20 mouse cellular contexts compared by ENCODE assay signal in genomic region chr4:120289181-120289965, GRCm38 (mm10). TPM values are rescaled to one million over a fixed set of nuclear protein-coding genes. Genes with fewer than 3 reads are reported as not detected.
DNase-seq lines count a peak whose midpoint lies in the region; ATAC-seq and TF ChIP-seq lines count a peak whose summit lies in the region.
"Had no signal": no experiment of that assay in that cellular context is flagged by ENCODE, and none has a peak within 500 bp of the region (broad histone marks: within the 10 kb centered on the region; RNA-seq: fewer than 3 reads in every experiment).

No protein-coding gene starts in this region.

- no peak overlapping the region for H3K4me2 ChIP-seq in neural tube, embryonic 13.5 days
- H3K4me2 ChIP-seq: embryonic facial prominence, embryonic 12.5 days; forebrain, embryonic 15.5 days; heart, embryonic 11.5 days; hindbrain, embryonic 14.5 days; intestine, embryonic 15.5 days; limb, embryonic 13.5 days; liver, embryonic 13.5 days; lung, embryonic 14.5 days had no signal

- TF ChIP-seq POLR2A in heart, adult 2 months (IDR thresholded peaks at IDR 0.05; ENCODE audit: insufficient read depth, low read depth, low read length) = no peak
- TF ChIP-seq POLR2A in kidney, adult 2 months (IDR thresholded peaks at IDR 0.05; ENCODE audit: low read depth, low read length) = no peak

- H3K4me1 ChIP-seq in heart, adult 2 months (ENCODE audit: control insufficient read depth, insufficient read depth, low read length) = peaks cover 6% of the 10 kb centered on the region; the same call in 1 of the 2 replicates
- H3K4me1 ChIP-seq in neural tube, embryonic 13.5 days (replicated peaks) = peaks cover 39% of the 10 kb centered on the region
- no peaks in the 10 kb centered on the region for H3K4me1 ChIP-seq in kidney, adult 2 months (ENCODE audit: control insufficient read depth, insufficient read depth, low read length)

- no peak for ATAC-seq in neural tube, embryonic 13.5 days (ENCODE audit: low read depth)
- ATAC-seq: forebrain, embryonic 15.5 days; intestine, embryonic 15.5 days; Patski had no signal

- no peaks in the 10 kb centered on the region for H3K36me3 ChIP-seq in heart, adult 2 months (ENCODE audit: control insufficient read depth, insufficient read depth, low read length)
- no peaks in the 10 kb centered on the region for H3K36me3 ChIP-seq in neural tube, embryonic 13.5 days
- no peaks in the 10 kb centered on the region for H3K36me3 ChIP-seq in kidney, adult 2 months (ENCODE audit: control insufficient read depth, insufficient read depth, low read length)
- H3K36me3 ChIP-seq: embryonic facial prominence, embryonic 12.5 days; forebrain, embryonic 15.5 days; intestine, embryonic 15.5 days; limb, embryonic 13.5 days; liver, embryonic 13.5 days had no signal

- no peaks in the 10 kb centered on the region for H3K27me3 ChIP-seq in heart, adult 2 months (ENCODE audit: control insufficient read depth, insufficient read depth, low read length)
- peaks cover 22% of the 10 kb centered on the region for H3K27me3 ChIP-seq in neural tube, embryonic 13.5 days
- H3K27me3 ChIP-seq in kidney, adult 2 months (replicated peaks; ENCODE audit: control insufficient read depth, insufficient read depth, low read length) = no peaks in the 10 kb centered on the region
- H3K27me3 ChIP-seq: forebrain, embryonic 15.5 days had no signal

- no peaks in the 10 kb centered on the region for H3K9me3 ChIP-seq in neural tube, embryonic 13.5 days
- H3K9me3 ChIP-seq: embryonic facial prominence, embryonic 12.5 days; forebrain, embryonic 15.5 days; intestine, embryonic 15.5 days; limb, embryonic 13.5 days; liver, embryonic 13.5 days had no signal

- no peak overlapping the region for H3K4me3 ChIP-seq in heart, adult 2 months
- H3K4me3 ChIP-seq in neural tube, embryonic 13.5 days = no peak overlapping the region
- H3K4me3 ChIP-seq in kidney, adult 2 months (ENCODE audit: insufficient read depth, low read depth, low read length) = no peak overlapping the region
- H3K4me3 ChIP-seq: embryonic facial prominence, embryonic 12.5 days; erythroblast, embryonic 14.5 days; forebrain, embryonic 15.5 days; intestine, embryonic 15.5 days; limb, embryonic 13.5 days; liver, embryonic 13.5 days had no signal

- intact Hi-C loops in heart, adult 2 months (cut with DNase I) = no loop called here
- intact Hi-C loops in gastrocnemius, postnatal 14 days (cut with DNase I; ENCODE audit: low total_unique reads) = no loop called here

- DNase-seq in heart, adult 2 months = peak in 1 of 2 experiments; percentile 36
- DNase-seq in heart, adult 9 months (ENCODE audit: low spot score in 2 of 2) = no peak
- DNase-seq in neural tube, embryonic 10.5 days (ENCODE audit: extremely low spot score, low spot score) = no peak
- peak; percentile 75 for DNase-seq in gastrocnemius, postnatal 14 days
- DNase-seq in c-Kit-positive CD71-positive TER-119-positive erythroid progenitor cells, embryonic 14.5 days (ENCODE audit: low spot score) = no peak
- no peak for DNase-seq in kidney, adult 2 months
- DNase-seq: cerebellum, adult 8-10 months; kidney, postnatal 36 days; liver, embryonic 13.5 days; lung, embryonic 14.5 days; thymus, adult 2 months had no signal

- H3K27ac ChIP-seq in heart, adult 2 months = peak overlapping the region; percentile 60
- peak overlapping the region; percentile 49 for H3K27ac ChIP-seq in neural tube, embryonic 13.5 days (replicated peaks)
- no peak overlapping the region for H3K27ac ChIP-seq in kidney, adult 2 months (ENCODE audit: insufficient read depth, low read depth, low read length)
- H3K27ac ChIP-seq: embryonic facial prominence, embryonic 12.5 days; hindbrain, embryonic 14.5 days; intestine, embryonic 15.5 days; limb, embryonic 13.5 days; liver, embryonic 13.5 days had no signal

- no peaks in the 10 kb centered on the region for H3K79me2 ChIP-seq in heart, adult 2 months (replicated peaks; ENCODE audit: control insufficient read depth, insufficient read depth, low read length)

- no peak for TF ChIP-seq EP300 in heart, adult 2 months (IDR thresholded peaks at IDR 0.05; ENCODE audit: insufficient read depth, low read depth, low read length)

- H3K9ac ChIP-seq in heart, adult 2 months (ENCODE audit: low read depth, low read length) = 0 out of 2 replicates have a peak overlapping the region, but pooled peaks have one; percentile 9
- no peak overlapping the region for H3K9ac ChIP-seq in neural tube, embryonic 13.5 days
- H3K9ac ChIP-seq: embryonic facial prominence, embryonic 12.5 days; forebrain, embryonic 15.5 days; hindbrain, embryonic 14.5 days; intestine, embryonic 15.5 days; limb, embryonic 13.5 days; liver, embryonic 13.5 days; lung, embryonic 14.5 days had no signal

- no peak for TF ChIP-seq CTCF in heart, adult 2 months (IDR thresholded peaks at IDR 0.05)
- TF ChIP-seq CTCF in kidney, adult 2 months (conservative IDR thresholded peaks at IDR 0.05; ENCODE audit: insufficient read depth, insufficient read length, low read depth, low read length) = no peak

- 59% methylated on average over 3 of the region's 3 CpGs for WGBS in heart, adult 2 months
- WGBS in neural tube, embryonic 13.5 days = 42% methylated on average over 3 of the region's 3 CpGs
- 73% methylated on average over 3 of the region's 3 CpGs for WGBS in kidney, adult 2 months

RNA-seq across cellular contexts. Expression of gene Foxo6, which starts 2.2 kb away (rescaled TPM):
- total RNA-seq in heart, adult 2 months (2021) = 1 to 10 TPM; 3.3 to 5.4 TPM
- polyA plus RNA-seq in heart, adult 2 months (2012; rRNA removed) = 5.5 TPM in 2 replicates
- 0.62 and 1.0 TPM in 2 replicates for polyA plus RNA-seq in neural tube, embryonic 13.5 days (2015; fragmentation: Nextera tagmentation; extraction: Ambion mirVana)
- 10 to 100 TPM in 1 of 2 experiments, 1 to 10 TPM in 1; 6.7 to 11.6 TPM for total RNA-seq in gastrocnemius, postnatal 14 days (2021)
- 0.41 and 0.61 TPM in 2 replicates for polyA plus RNA-seq in kidney, adult 2 months (2012; rRNA removed)
- polyA plus RNA-seq: erythroblast, embryonic 14.5 days; liver, embryonic 13.5 days had no signal
